Mouse (Mus musculus): ENCODE measurements at regions not wholly inside any gene's neighbourhood (a gene's known extent, or its start where the extent isn't known, plus 50 kb on each side); places are given as distances from the start of the nearest gene placed in this dataset.

GRCm38 (mm10) chr17:66218321-66218720 is 95.0 kb downstream of the Ddx11 start:
- TF ChIP-seq CTCF (IDR thresholded peaks at IDR 0.05; ENCODE audit: control insufficient read depth, insufficient read depth, insufficient replicate concordance, low read depth, low read length) (no peak), POLR2A (IDR thresholded peaks at IDR 0.05; ENCODE audit: control insufficient read depth, low read depth, low read length) (peak; percentile 50; the same call in 1 of the 2 replicates)

Measured in testis, adult 2 months (tissue).